Mouse (Mus musculus) layer of hippocampus, adult 9-11 months (tissue): ENCODE data around the gene Grsf1.

Experiments
- DNase-seq: peaks from one replicate; pipeline ENCODE4 v3.0.0; 2022

The Grsf1 gene

DNA sequence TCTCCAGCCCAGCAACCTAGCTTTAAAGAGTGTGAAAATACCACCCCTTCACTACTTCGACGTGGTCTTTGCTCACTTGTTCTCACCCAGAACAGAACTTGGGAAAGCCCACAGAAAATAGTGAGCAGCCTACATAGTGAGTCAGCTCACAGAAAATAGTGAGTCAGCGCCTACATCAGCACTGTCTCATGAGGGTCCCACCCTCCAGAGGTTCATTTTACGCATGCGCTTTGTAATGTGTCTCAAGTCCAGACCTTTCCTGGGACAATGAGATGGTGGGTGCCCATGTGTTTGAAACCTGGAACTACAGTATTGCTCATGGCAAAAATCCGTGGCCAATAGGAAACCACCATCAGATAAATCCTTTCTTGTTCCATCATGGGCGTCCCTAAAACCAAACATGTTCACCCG is 12.0 kb upstream of the Grsf1 start:
- DNase-seq = no peak

DNA sequence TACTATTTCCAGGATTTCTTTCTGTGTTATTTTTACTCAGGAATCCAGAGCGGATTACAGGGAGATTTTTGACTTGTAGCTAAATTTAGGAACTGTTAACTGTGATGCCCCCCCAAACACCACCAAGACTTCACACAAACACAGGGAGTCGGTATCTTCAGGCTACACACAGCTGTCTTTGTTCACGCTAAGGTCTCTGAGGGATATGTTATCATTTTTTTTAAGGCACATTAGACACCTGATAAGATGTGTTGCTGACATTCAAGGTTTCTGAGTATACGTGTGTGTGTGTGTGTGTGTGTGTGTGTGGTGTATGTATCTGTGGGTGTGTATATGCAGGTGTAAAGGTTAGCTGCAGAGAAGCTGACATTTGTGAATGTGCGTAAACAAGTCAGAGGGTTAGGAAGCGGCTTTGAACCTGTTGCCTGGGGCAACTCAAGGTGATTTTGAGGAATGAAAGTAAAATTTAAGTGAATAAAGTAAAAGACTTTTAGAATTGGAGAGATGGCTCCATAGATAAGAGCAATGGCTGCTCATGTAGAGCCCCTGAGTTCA is 9.9 kb upstream of the Grsf1 start:
- DNase-seq = no peak

DNA sequence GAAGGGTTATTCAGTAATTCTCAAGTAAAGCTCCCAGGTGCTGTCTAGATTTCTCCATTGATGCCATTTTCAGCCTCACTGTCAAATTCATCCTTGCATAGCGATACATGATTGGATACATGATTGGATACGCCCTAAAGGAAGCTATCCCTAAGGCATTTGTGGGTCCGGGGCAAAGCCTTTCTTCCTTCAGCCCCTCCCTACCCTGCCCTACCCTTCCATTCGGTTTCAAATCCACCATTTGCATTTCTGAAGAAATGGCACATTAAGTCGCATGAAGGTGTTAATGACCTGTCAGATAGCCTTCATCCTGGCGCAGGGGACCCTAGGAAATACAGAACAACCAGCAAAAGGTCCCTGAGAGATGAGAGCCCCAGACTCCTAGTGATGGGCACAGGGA is 9.3 kb upstream of the Grsf1 start:
- no peak for DNase-seq

- DNase-seq = no peak
Measured at GRCm38 (mm10) chr5:88684226-88684625, 8.3 kb upstream of the Grsf1 start.

DNA sequence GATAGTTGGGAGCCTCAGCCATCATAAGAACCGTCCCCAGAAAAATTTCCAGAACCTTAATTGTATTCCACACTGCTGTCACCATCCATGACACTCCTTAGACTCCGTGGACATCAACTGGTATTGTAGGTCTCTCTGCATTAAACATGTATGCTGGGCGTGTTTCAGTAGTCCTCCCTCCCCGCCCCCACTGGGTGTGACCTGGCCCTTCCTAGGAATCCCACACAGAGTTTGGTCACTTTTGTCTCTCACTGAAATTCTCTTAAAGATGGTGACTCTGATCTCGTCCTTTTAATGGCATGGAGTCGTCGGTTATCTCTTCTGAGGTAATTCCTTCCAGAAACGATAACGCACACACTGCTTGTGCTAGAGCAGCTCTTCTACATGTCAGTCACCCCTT is 7.7 kb upstream of the Grsf1 start:
- no peak for DNase-seq

- no peak for DNase-seq
Measured at GRCm38 (mm10) chr5:88680567-88680966, 4.6 kb upstream of the Grsf1 start.

DNA sequence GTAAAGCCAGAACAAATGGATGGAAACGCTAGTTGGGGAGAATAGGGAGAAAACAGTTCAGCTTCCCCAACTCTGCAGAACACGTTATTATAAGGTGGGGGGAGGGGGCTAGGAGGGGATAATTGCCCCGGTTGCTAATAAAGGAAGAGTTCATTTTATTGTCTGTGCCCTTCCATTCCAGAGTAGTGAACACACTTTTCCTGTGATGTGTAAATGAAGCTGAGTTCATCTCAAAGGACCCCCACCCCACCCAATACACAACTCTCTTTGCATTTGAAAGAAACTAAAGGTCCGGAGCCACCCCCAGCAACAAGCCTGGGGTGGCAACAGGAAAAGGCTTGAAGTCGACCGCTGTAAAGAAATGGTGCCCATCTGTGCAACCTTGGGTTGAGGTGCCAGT is 3.4 kb upstream of the Grsf1 start:
- no peak for DNase-seq

GRCm38 (mm10) chr5:88678929-88679328 is 3.0 kb upstream of the Grsf1 start:
- DNase-seq = no peak

- DNase-seq = no peak
Measured at GRCm38 (mm10) chr5:88674703-88675442, 1.1 kb downstream of the Grsf1 start.

DNA sequence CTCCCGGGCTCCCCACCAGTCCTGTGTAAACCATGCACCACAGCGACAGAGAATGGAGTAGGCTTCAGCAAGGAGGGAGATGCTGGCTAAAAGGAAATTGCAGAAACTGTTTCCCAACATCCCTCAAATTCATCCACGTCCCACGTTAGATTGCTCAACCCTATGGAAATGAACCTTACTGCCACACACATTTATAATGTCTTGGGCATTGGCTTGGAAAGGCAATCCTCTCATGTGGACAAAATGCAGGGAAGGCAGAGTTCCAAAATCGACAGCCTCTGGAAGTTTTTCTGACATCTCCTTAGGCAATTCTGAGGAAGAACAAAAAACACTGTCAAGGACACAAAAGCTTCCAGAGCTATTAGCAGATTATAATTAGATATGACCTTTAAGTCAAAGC is 12.1 kb downstream of the Grsf1 start:
- no peak for DNase-seq

DNA sequence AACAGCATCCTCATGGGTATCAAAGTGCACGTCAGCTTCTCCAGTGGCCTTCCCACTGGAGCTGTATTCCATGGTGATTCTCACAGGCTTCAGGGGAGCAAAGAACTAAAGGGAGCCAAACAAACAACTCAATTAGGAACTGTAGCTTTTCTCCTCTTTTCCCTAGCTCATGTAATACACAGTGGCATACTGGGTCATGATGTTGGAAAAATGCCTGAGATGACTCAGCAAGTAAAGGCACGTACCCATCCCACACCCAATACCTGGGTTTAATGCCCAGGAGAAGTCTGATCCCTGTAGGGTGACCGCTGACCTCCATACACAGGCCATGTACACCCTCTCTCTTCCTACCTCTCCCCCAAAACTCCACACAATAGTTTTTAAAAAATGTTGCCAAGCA is 12.8 kb downstream of the Grsf1 start:
- DNase-seq = no peak

GRCm38 (mm10) chr5:88657868-88658267 is 18.1 kb downstream of the Grsf1 start:
- no peak for DNase-seq

GRCm38 (mm10) chr5:88652589-88652988 is 23.4 kb downstream of the Grsf1 start:
- no peak for DNase-seq

DNA sequence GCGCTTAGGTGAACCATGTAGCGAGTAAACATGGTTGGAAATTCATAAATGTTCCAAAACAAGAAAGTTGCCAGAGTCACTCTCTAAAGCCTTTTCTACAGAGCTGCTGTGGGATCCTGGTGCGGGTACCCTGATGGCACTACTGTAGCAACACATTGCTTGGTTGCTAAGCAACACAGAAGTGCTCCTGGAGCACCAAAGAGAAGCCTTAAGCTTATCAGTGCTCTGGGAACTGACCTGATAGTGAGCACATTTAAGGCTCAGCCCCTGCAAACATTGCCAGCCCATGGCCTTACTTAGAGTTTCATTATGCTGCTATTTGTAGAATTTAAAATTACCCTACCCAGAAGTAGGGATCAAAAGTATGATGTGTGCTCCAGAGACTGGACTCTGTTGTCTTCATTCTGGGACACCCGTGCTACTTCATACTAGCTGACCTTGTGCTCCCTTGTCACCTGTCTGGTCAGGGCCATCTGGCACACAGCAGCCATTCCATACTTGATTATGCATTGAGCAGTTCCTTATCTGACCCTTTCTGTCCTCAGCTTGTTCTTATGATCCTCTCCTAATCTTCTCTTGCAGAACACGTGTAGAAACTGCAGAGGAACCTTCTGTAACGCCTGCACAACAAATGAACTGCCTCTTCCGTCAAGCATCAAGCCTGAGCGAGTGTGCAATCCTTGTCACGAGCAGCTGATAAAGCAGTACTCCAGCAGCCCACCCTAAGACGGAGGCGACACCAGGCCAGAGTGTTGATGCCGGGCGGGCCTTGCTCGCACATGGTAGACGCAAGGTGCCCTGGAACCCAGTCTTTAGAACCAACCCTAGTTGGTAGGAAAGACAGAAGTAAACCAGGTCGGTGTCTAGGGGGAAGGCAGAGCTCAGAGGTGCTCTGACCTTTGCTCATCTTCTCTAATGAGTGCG is 26.5 kb downstream of the Grsf1 start:
- DNase-seq = no peak

DNA sequence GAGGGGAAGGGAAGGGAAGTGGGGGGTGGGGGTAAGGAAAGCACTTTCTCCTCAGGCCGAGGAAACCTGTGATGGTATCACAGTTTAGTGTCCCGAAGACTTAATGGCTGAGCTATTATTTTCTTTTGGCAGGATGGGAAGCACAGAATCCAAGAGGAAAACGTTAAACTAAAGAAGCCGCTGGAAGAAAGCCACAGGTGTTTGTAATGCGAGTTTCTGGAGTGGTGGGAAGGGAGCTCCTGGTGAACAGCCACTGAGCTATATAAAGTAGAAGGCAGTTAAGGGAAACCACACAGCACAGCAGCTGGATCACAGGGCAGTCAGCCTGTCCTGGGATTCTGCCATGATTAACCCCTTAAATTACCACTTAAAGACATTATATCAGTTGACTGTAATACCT is 30.6 kb downstream of the Grsf1 start:
- no peak for DNase-seq

- DNase-seq = no peak
Measured at GRCm38 (mm10) chr5:88644901-88645300, 31.1 kb downstream of the Grsf1 start.

- no peak for DNase-seq
Measured at GRCm38 (mm10) chr5:88643491-88643890, 32.5 kb downstream of the Grsf1 start.

DNA sequence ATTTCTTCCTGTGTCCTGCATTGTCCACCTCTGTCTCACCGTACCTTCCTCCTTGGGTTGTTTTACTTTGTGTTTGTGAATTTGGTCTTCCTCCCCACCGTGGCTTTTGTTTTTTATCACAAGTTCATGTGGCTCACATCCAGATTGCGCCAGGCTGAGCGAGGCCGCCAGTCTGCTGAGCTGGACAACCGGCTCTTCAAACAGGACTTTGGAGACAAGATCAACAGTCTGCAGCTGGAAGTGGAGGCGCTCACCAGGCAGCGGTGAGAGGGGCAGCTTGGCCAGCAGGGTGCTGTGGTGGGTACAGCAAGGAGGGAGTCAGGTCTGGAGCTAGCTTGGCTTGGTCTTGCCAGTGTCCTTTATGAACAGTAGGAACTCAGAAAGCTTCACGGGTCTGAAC is 33.2 kb downstream of the Grsf1 start:
- no peak for DNase-seq

- DNase-seq = no peak
Measured at GRCm38 (mm10) chr5:88634076-88634475, 41.9 kb downstream of the Grsf1 start.

DNA sequence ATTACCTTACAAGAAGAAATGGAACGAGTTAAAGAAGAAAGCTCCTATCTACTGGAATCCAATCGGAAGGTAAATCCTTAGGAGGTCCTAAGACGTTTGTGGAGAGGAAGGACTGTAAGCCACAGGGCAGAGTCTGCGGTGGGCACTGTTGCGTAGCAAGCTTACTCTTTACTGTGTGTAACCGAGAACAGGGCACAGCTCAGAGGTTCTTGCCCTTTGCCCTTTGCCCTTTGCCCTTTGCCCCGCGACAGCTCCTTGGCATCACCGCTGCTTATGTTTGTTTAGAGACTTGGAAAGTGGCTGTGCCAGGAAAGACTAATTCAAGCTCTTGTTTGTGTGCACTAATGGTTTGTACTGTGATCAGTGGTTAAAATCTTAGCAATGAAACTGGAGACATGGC is 43.5 kb downstream of the Grsf1 start:
- DNase-seq = no peak

- no peak for DNase-seq
Measured at GRCm38 (mm10) chr5:88631545-88631944, 44.4 kb downstream of the Grsf1 start.

DNA sequence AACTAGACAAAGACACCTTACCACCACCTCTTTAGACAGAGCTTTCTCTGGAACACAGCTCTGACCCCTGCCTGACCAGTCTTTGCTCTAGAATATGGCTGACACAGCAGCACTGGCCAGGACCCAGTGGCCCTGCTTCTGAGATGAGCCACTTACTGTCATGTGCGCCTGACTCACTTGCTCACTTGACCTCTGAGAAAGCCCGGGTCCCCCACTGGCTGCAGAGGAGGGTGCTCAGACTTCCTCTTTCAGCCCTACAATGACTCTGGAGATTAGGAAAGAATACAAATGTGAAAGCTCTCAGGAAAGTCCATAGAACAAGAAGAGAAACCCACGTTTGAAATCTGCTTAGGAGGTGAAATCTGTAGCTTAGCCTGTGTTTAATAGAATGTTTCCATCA is 45.1 kb downstream of the Grsf1 start:
- DNase-seq = peak; percentile 75

GRCm38 (mm10) chr5:88629987-88630386 is 46.0 kb downstream of the Grsf1 start:
- DNase-seq = no peak

DNA sequence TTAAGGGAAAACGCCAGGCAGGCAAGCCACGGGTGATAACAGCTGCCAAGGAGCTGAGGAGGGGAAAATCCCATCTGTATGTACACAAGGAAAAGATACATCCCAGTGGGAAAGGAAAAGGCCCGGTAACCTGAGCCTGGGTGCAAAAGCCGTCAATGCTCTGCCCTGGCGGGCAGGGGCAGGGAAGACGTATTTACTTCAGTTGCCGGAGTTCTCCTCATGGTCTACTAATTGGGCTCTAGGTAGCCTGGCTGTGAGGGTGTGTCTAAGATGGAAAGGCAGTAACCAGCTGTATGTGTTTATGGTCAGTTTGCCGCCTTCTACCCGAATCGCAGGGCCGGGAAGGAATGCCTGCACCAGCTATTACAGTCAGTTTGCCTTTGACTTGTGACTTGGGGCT is 46.8 kb downstream of the Grsf1 start:
- DNase-seq = no peak
